Mouse (Mus musculus): ENCODE results near the gene Hes2.

Hes2 gene

DNA sequence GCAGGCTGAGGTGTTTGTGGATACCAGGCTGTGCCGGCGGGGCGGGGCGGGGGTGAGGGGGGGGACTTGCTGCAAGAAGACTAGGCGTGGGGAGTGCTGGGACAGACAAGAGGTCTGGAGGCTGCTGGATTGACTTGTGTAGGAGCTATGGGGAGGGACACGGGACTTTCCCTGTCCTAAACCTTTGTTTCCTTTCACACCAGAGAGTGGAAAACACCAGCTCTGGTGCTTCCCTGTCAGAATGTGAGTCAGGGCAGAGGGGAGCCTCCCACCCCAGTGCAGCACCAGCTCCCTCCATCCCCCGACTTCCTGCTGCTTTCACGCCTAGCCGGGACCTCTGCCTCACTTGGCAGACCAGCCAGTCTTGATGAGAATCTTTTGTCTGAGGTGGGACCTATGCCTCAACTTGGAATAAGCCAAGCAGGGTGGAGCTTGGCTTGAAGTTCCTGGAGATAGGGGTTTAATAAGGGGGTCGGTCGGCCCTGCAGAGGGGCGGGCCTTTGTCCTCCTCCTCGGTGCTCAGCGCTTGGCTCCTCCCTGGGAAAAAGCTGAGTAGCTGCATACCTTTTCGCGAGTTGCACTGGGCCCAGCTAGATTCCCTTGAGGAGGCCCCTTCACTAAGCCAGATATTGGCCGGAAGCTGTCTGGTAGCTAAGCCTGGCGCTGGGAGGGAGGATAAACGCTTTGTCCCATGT is 27.0 kb downstream of the Hes2 start:
- in situ Hi-C loops (cut with MboI, MseI) = no loop called here

GRCm38 (mm10) chr4:152186205-152187082 is 27.8 kb downstream of the Hes2 start:
- in situ Hi-C loops (cut with MboI, MseI) = no loop called here

- in situ Hi-C loops (cut with MboI, MseI) = no loop called here
These were observed 28.5 kb downstream of the Hes2 start for GRCm38 (mm10) chr4:152187142-152187541.

GRCm38 (mm10) chr4:152188651-152189050 is 30.0 kb downstream of the Hes2 start:
- in situ Hi-C loops (cut with MboI, MseI) = no loop called here

DNA sequence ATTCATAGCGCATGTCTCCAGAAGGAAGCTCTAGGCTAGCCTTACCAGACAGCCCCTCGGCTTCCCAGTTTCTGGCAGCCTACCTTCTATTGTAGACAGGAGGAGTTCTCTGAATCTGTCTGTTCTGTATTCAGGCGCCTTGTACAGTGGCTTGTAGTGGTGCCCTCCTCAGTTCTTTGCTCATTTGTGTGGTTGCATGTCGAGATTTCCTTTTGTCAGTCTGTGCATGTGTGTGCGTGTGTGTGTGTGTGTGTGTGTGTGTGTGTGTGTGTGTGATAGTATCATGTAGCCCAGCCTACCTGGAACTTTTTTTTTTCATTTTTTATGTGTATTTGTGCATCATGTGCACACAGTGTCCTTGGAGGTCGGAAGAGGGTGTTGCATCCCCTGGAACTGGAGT is 30.4 kb downstream of the Hes2 start:
- in situ Hi-C loops (cut with MboI, MseI) = no loop called here

GRCm38 (mm10) chr4:152189691-152190090 is 31.0 kb downstream of the Hes2 start:
- in situ Hi-C loops (cut with MboI, MseI) = no loop called here

- in situ Hi-C loops (cut with MboI, MseI) = no loop called here
These were observed 31.5 kb downstream of the Hes2 start for GRCm38 (mm10) chr4:152190096-152190653.

DNA sequence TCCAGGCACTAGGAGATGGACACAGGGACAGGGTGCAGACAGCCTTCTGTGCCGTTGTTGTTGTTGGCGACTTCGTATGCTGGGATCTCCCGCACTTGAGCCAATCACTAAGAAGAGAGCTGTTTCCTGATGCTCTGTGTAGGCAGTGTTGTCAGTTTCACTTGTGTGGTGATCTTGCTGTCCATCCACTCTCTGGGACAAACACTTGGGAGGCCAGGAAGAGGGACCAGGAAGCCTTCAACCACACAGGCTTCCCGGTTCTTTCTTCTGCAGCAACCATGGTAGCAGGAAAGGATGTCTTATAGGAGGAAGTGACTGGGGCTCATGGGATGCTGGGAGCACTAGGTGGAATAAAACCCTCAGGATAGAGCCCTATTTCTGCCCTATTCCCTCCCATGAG is 32.0 kb downstream of the Hes2 start:
- in situ Hi-C loops (cut with MboI, MseI) = no loop called here

DNA sequence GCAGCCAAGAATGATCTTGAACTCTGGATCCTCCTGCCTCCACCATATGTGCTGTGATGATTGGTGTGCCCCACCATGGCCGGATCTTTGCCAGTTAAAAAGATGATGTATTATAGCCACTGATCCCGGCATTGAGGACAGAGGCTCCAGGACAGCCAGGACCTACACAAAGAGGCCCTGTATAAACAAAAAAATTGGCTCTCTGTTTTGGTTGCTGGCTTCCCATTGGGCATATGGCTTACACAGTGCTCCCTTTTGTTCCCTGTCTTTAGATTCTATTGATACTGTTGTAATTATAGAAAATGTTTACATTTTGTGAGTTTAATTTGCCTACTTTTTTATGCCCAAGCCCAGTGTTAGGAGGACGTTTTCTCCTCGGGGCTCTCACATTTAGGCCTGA is 33.9 kb downstream of the Hes2 start:
- in situ Hi-C loops (cut with MboI, MseI) = no loop called here

- in situ Hi-C loops (cut with MboI, MseI) = no loop called here
These were observed 36.0 kb downstream of the Hes2 start for GRCm38 (mm10) chr4:152194476-152195175.

GRCm38 (mm10) chr4:152196276-152196675 is 37.6 kb downstream of the Hes2 start:
- in situ Hi-C loops (cut with MboI, MseI) = no loop called here

DNA sequence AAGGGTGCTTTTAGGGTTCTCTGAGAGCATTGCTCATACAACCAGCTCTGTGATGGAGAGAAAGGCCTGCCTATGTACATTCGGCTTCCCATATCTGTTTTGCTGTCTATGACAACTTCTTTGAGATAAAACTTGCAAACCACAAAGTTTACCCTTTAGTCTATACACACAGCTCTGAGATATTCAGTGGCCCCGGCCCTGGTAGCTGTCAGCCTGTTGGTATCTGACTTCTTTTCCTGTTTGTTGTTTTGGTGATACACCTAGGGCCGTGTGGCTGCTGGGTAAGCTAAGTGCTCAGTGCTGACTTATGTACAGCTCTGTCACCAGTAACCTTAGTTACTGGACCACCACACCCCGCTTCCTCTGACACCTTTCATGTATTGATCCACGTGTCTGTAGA is 38.9 kb downstream of the Hes2 start:
- in situ Hi-C loops (cut with MboI, MseI) = no loop called here

- in situ Hi-C loops (cut with MboI, MseI) = no loop called here
These were observed 41.0 kb downstream of the Hes2 start for GRCm38 (mm10) chr4:152199617-152200016.

DNA sequence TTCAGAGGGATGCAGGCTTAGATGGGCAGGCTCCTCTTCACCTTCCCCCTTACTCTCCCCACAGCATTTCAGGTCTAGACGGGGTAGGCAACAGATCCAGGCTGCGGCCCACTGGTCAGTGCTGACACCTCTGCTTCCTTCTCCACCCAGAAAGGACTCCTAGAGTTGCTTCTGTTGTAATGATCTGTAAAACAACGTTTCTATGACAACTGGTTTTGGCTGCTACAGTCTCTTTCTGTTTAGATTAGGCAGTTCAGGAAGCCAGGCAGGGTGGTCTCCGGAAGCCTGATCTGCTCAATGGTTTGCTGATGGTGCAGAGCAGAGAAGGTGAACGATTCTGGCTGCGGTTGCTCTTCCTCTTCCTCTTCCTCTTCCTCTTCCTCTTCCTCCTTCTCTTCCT is 42.8 kb downstream of the Hes2 start:
- in situ Hi-C loops (cut with MboI, MseI) = no loop called here

- in situ Hi-C loops (cut with MboI, MseI) = no loop called here
These were observed 43.8 kb downstream of the Hes2 start for GRCm38 (mm10) chr4:152202418-152202817.

- in situ Hi-C loops (cut with MboI, MseI) = no loop called here
These were observed 44.2 kb downstream of the Hes2 start for GRCm38 (mm10) chr4:152202905-152203304.

DNA sequence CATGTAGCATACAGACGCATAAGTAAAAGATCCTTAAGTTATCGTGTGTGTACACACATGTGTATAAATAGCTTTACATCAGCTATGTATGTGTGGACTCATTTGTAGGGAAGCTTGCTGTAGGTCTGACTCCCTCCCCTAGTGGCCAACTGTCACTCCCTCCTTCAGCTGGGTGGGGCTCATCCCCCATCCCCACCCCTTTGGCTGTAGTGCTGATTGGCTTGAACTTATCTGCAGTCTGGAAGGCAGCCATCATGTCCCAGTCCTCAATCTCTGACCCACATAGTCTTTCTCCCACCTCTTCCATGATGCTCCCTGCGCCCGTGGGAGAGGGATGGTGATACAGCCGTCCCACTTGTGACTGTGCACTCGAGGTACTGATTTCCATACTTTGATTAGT is 46.0 kb downstream of the Hes2 start:
- in situ Hi-C loops (cut with MboI, MseI) = no loop called here

DNA sequence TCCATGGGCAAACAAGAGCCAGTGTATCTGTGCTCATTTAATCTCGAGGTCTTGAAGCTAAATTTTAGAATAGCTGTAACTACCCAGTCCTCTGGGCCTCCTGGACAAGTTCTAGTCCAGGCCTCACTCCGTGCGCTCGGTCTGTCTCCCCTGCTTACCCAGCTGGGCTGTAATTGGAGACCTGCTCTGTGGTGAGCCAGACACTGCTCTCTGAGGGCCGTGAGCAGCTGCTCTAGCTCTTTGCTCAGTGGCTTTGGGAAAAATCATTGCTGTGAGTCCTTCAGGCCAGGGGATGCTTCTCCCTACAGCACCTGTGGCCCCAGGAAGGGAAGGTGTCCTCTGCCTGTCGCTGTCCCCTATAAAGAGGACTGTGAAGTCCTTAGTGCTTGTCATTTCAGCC is 47.5 kb downstream of the Hes2 start:
- in situ Hi-C loops (cut with MboI, MseI) = no loop called here

DNA sequence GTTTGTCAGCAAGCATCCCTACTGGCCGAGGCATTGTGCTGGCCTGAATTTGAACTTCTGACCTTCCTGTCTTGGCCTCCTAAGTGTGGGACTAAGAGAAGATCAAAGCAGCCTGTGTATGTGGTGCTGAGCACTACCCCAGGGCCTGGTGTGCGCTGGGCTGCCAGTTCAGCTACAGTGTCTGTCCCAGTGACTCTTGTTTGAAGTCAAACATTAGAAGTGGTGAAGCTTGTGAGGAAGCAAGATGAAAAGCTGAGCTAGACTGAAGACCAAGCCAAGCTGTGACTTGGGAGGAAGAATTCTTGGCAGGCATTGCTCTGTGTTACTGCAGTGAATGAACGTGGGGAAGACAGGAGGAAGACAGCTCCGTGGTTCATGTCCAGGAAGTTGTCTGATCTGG is 51.0 kb downstream of the Hes2 start:
- in situ Hi-C loops (cut with MboI, MseI) = loop anchor here (5.0 kb wide), 1 partner anchor 32 kb away; the partner anchor contains the start of gene Acot7

Data from regulatory T cell (primary cell).